Mouse (Mus musculus): ENCODE data around the gene Myoc. TPM values are rescaled to one million over a fixed set of nuclear protein-coding genes. Genes with fewer than 3 reads are reported as not detected.

The Myoc gene
- 0.26 and 0.29 TPM in 2 replicates for polyA plus RNA-seq (2015; fragmentation: Nextera tagmentation; extraction: Ambion mirVana)

GRCm38 (mm10) chr1:162639051-162639750 lies at the start of gene Myoc:
Myoc (plus strand) TSS chr1:162639155.

DNA sequence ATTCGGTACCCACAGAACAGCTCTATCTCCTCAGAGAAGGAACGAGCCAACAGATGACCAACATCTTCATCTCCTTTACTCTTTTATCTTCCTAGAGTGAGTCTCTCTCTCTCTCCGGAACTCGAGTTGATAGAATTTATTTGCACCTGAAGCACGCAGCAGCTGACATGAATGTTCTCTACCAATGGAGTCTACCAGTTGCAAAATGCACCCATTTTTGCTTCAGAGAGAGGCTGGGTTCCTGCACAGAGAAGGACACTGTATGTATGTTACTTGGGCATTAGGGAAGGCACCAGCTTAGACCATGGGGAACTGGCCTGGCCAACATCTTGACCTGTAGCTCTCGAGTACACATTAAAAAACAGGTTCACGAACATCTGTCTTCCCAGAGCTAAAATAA lies 19.2 kb downstream of the Myoc start, which contains the start of gene Myocos:
TSS of gene Myocos (minus strand) at position 101 of the 400 bp plus-strand sequence.

Small RNA genes lying within 50 kb of the gene (microRNA-seq; reads per million reads assigned to microRNA genes)
- 0.93 reads per million for gene Gm27616

Other genes with a start within 250 kb of the Myoc start
- gene Dnm3, start 161.1 kb upstream of the Myoc start, polyA plus RNA-seq (2015; fragmentation: Nextera tagmentation; extraction: Ambion mirVana): 3.2 and 3.5 TPM in 2 replicates
- gene Mettl13, start 90.6 kb upstream of the Myoc start, polyA plus RNA-seq (2015; fragmentation: Nextera tagmentation; extraction: Ambion mirVana): 8.5 and 8.6 TPM in 2 replicates
- 34.2 and 40.1 TPM in 2 replicates for gene Vamp4, start 68.6 kb upstream of the Myoc start, polyA plus RNA-seq (2015; fragmentation: Nextera tagmentation; extraction: Ambion mirVana)
- not detected in 2 replicates for gene Myocos, start 19.1 kb downstream of the Myoc start, polyA plus RNA-seq (2015; fragmentation: Nextera tagmentation; extraction: Ambion mirVana)
- gene Prrc2c, start 101.4 kb downstream of the Myoc start, polyA plus RNA-seq (2015; fragmentation: Nextera tagmentation; extraction: Ambion mirVana): 63.8 and 74.3 TPM in 2 replicates
- gene Fmo4, start 174.8 kb downstream of the Myoc start, polyA plus RNA-seq (2015; fragmentation: Nextera tagmentation; extraction: Ambion mirVana): 0.33 and 0.45 TPM in 2 replicates
- gene Fmo1, start 227.5 kb downstream of the Myoc start, polyA plus RNA-seq (2015; fragmentation: Nextera tagmentation; extraction: Ambion mirVana): 19.1 and 24.1 TPM in 2 replicates